Mouse (Mus musculus) brown adipose tissue, adult 24 weeks (tissue): Measurements from ENCODE around the gene Gps1. TPM values are rescaled to one million over a fixed set of nuclear protein-coding genes. Genes with fewer than 3 reads are reported as not detected.
"Not testable (repeated sequence)": the region's sequence is repeated elsewhere in the genome, so short reads cannot be mapped to it uniquely, and the experiment has no call there.

Source experiments
- H3K27ac ChIP-seq: fragments of 200-500 bp; replicated peaks from 2 replicates; pipeline ENCODE4 v1.5.1; 2012; ENCODE audit warnings: low read depth, mild to moderate bottlenecking, low read length
- H3K4me1 ChIP-seq: fragments of 200-500 bp; 2 replicates; pipeline ENCODE4 v1.6.1; 2012; ENCODE audit warnings: low read length, mixed read lengths; ENCODE audit not compliant: control insufficient read depth, insufficient read depth, insufficient read length
- H3K4me3 ChIP-seq: fragments of 200-500 bp; 2 replicates; pipeline ENCODE4 v1.5.1; 2012; ENCODE audit warnings: low read depth, mild to moderate bottlenecking, low read length, moderate library complexity; ENCODE audit not compliant: insufficient read depth
- polyA plus RNA-seq: library from polyadenylated mRNA; stranded (reverse); fragments of >200 nt; gene quantifications from 2 replicates; pipeline ENCODE4 v1.2.4, GENCODE M21; 2012; ENCODE audit not compliant: missing spikeins, insufficient read depth, insufficient read length

The Gps1 gene
- 48.9 and 60.0 TPM in 2 replicates for polyA plus RNA-seq

GRCm38 (mm10) chr11:120784064-120784791, at the start of gene Gps1, which contains the start of gene Rfng:
Gene Gps1 (plus strand): TSS chr11:120784272.
Gene Rfng (minus strand): TSS chr11:120784207.
- H3K27ac ChIP-seq, result peak within 1 kb of the TSS; percentile 41; the same call in 1 of the 2 replicates
- peaks cover 9% of the 10 kb centered on the region for H3K4me1 ChIP-seq
- H3K4me3 ChIP-seq, result peak within 1 kb of the TSS; percentile 99

- H3K27ac ChIP-seq, result no peak overlapping the region
- H3K4me3 ChIP-seq, result no peak overlapping the region
- peaks cover 12% of the 10 kb centered on the region for H3K4me1 ChIP-seq
Observed at GRCm38 (mm10) chr11:120736424-120736823, 47.6 kb upstream of the Gps1 start.

GRCm38 (mm10) chr11:120740981-120741380, 43.1 kb upstream of the Gps1 start:
- Histone ChIP-seq H3K4me3 (no peak overlapping the region), H3K27ac (no peak overlapping the region), H3K4me1 (no peaks in the 10 kb centered on the region)

GRCm38 (mm10) chr11:120744121-120744701, 39.9 kb upstream of the Gps1 start:
- H3K4me1 ChIP-seq, result peaks cover 5% of the 10 kb centered on the region; the same call in 1 of the 2 replicates
- no peak overlapping the region for H3K4me3 ChIP-seq
- no peak overlapping the region for H3K27ac ChIP-seq

DNA sequence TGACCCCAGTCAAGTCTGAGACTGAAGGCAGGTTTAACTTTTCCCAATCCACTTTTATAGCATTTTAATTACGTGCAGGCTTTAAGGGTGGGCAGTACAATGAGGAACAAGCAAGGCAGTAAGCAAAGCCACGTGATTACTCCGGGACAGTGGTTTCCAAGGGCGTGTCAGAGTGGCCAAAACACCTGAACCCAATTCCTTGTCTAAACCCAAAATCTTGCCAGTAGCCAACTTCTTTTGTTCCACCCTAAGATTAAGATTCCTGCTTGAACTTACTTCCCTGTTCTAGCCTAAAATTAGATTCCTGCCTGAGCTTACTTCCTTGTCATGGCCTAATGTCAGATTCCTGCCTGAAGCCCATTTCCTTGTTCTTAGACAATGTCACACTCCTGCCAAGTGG, 36.1 kb upstream of the Gps1 start:
- no peak overlapping the region for H3K4me3 ChIP-seq
- H3K4me1 ChIP-seq, result peaks cover 5% of the 10 kb centered on the region; the same call in 1 of the 2 replicates
- H3K27ac ChIP-seq, result peak overlapping the region; percentile 82

DNA sequence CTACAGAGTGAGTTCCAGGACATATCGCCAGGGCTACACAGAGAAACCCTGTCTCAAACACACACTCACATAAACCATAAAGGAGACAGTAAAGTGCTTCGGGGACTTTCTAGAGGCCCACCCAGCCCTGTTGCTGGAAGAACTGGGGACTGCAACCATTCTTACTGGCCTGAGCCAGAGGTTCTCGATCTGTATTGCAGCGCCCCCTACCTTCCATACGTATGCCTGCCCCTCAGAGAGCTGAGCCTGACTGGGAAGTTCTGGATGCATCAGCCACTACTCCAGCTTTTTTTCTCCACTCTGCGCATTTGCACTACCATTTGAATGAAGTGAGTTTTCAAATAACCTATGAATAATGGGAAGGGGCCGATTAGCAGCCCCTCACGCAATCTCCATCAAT, 34.6 kb upstream of the Gps1 start:
- no peak overlapping the region for H3K4me3 ChIP-seq
- no peak overlapping the region for H3K27ac ChIP-seq
- peaks cover 5% of the 10 kb centered on the region; the same call in 1 of the 2 replicates for H3K4me1 ChIP-seq

DNA sequence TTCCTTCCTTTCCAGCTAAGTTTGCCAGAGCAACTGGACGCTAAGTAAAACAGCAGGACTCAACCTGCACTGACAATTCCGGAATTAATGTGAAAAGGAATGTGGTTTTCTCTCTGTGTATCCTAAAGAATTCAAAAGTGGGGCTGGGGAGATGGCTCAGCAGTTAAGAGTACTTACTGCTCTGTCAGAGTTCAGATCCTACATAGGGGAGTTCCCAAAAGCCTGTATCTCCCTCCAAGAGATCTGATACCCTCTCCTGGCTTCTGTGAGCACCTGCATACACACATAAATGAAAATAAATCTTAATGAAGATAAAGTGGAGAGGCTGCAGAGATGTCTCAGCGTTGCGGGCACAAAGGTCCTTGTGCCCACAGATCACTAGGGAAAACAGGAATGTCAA, 32.5 kb upstream of the Gps1 start:
- peaks cover 5% of the 10 kb centered on the region; the same call in 1 of the 2 replicates for H3K4me1 ChIP-seq
- no peak overlapping the region for H3K4me3 ChIP-seq
- no peak overlapping the region for H3K27ac ChIP-seq

DNA sequence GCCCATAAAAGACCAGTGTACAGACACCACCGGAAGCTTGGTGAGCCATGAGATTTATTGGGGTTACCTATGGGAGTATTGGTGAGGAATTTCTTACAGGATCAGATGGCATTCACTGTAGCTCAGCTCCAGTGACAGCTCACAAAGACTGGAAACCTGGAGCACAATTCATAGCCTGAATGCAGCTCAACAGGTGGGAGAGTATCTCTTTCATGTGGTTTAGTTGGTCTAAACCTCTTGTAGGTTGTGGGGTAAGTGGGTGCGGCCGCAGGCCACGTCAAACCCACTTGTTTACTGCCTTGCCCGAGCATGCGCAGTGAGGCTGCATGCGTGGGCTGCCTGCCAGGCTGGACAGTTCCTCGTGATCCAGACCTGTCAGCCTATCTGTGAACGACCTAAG, 23.8 kb upstream of the Gps1 start:
- no peaks in the 10 kb centered on the region for H3K4me1 ChIP-seq
- no peak overlapping the region for H3K4me3 ChIP-seq
- no peak overlapping the region for H3K27ac ChIP-seq

- no peaks in the 10 kb centered on the region for H3K4me1 ChIP-seq
- H3K27ac ChIP-seq, result no peak overlapping the region
- H3K4me3 ChIP-seq, result no peak overlapping the region
Observed at GRCm38 (mm10) chr11:120761811-120762671, 22.0 kb upstream of the Gps1 start.

GRCm38 (mm10) chr11:120762672-120763041, 21.4 kb upstream of the Gps1 start, which contains the start of gene Hmga1b:
Gene Hmga1b (plus strand): TSS chr11:120762794.
- H3K4me1 ChIP-seq, H3K4me3 ChIP-seq, H3K27ac ChIP-seq: not testable (repeated sequence)

- H3K4me1 ChIP-seq, H3K4me3 ChIP-seq, H3K27ac ChIP-seq: not testable (repeated sequence)
Observed at GRCm38 (mm10) chr11:120763121-120763999, 20.7 kb upstream of the Gps1 start.

- not testable (repeated sequence) for H3K27ac ChIP-seq, H3K4me3 ChIP-seq, H3K4me1 ChIP-seq
Observed at GRCm38 (mm10) chr11:120767023-120767422, 17.0 kb upstream of the Gps1 start.

DNA sequence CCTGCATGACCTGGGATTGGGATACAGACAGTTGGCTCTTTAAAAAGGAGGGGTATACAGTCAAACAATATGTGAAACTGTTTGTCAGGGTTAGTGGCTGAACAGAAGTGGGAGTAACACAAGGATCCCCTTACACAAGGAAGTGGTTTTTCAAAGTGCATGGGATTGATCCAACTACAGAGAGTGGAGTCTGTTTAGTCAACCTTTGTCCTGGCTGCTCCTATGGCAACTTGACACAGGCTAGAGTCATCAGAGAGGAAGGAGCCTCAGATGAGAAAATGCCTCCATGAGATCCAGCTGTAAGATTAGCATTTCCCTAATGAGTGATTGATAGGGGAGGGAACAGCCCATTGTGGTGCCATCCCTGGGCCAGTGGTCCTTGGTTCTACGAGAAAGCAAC, 15.9 kb upstream of the Gps1 start:
- Histone ChIP-seq H3K4me1 (no peaks in the 10 kb centered on the region), H3K27ac (no peak overlapping the region), H3K4me3 (no peak overlapping the region)

GRCm38 (mm10) chr11:120772749-120773148, 11.3 kb upstream of the Gps1 start:
- Histone ChIP-seq H3K4me1 (no peaks in the 10 kb centered on the region), H3K4me3 (no peak overlapping the region), H3K27ac (no peak overlapping the region)
